Mouse (Mus musculus) spleen, adult 12 weeks (tissue): ENCODE data around the gene Nr2c2.
A peak's percentile ranks its signal among the peaks of the same experiment; 100 is the strongest.
"Not testable (repeated sequence)": the region's sequence is repeated elsewhere in the genome, so short reads cannot be mapped to it uniquely, and the experiment has no call there.

Source experiments
- DNase-seq: peaks from one replicate; pipeline ENCODE4 v3.0.0; 2022; ENCODE audit warnings: low spot score

Gene Nr2c2

GRCm38 (mm10) chr6:92091130-92091591, at the start of gene Nr2c2:
Gene Nr2c2 (plus strand): TSS chr6:92091390.
- DNase-seq: peak; percentile 77

GRCm38 (mm10) chr6:92042055-92042454, 49.1 kb upstream of the Nr2c2 start:
- DNase-seq: no peak

- DNase-seq: no peak
Measured at GRCm38 (mm10) chr6:92042850-92043249, 48.3 kb upstream of the Nr2c2 start.

- no peak for DNase-seq
Measured at GRCm38 (mm10) chr6:92057768-92058167, 33.4 kb upstream of the Nr2c2 start.

- no peak for DNase-seq
Measured at GRCm38 (mm10) chr6:92061725-92062124, 29.5 kb upstream of the Nr2c2 start.

- no peak for DNase-seq
Measured at GRCm38 (mm10) chr6:92063452-92063851, 27.7 kb upstream of the Nr2c2 start.

GRCm38 (mm10) chr6:92064101-92064500, 27.1 kb upstream of the Nr2c2 start:
- DNase-seq: no peak

- no peak for DNase-seq
Measured at GRCm38 (mm10) chr6:92065721-92066496, 25.3 kb upstream of the Nr2c2 start.

GRCm38 (mm10) chr6:92067146-92067790, 23.9 kb upstream of the Nr2c2 start:
- peak; percentile 52 for DNase-seq

GRCm38 (mm10) chr6:92071121-92071839, 19.9 kb upstream of the Nr2c2 start:
- DNase-seq: no peak

GRCm38 (mm10) chr6:92080730-92081129, 10.5 kb upstream of the Nr2c2 start:
- DNase-seq: no peak

- DNase-seq: no peak
Measured at GRCm38 (mm10) chr6:92082756-92083155, 8.4 kb upstream of the Nr2c2 start.

GRCm38 (mm10) chr6:92084932-92085331, 6.3 kb upstream of the Nr2c2 start:
- no peak for DNase-seq

GRCm38 (mm10) chr6:92089141-92089540, 2.0 kb upstream of the Nr2c2 start:
- not testable (repeated sequence) for DNase-seq

- no peak for DNase-seq
Measured at GRCm38 (mm10) chr6:92089982-92090381, 1.2 kb upstream of the Nr2c2 start.

- no peak for DNase-seq
Measured at GRCm38 (mm10) chr6:92090497-92090896, 693 bp upstream of the Nr2c2 start.

- peak; percentile 100 for DNase-seq
Measured at GRCm38 (mm10) chr6:92091767-92092489, 738 bp downstream of the Nr2c2 start.

- DNase-seq: no peak
Measured at GRCm38 (mm10) chr6:92092737-92093136, 1.5 kb downstream of the Nr2c2 start.

GRCm38 (mm10) chr6:92093869-92094268, 2.7 kb downstream of the Nr2c2 start:
- no peak for DNase-seq

- no peak for DNase-seq
Measured at GRCm38 (mm10) chr6:92100679-92101360, 9.6 kb downstream of the Nr2c2 start.

GRCm38 (mm10) chr6:92124547-92124946, 33.4 kb downstream of the Nr2c2 start:
- no peak for DNase-seq
